Mouse (Mus musculus) adrenal gland, postnatal 4 days (tissue): ENCODE results near the gene Mbnl3. TPM values are rescaled to one million over a fixed set of nuclear protein-coding genes. Genes with fewer than 3 reads are reported as not detected.

Experiments used
- DNase-seq, 2 experiments: peaks; one replicate each; pipeline ENCODE4 v3.0.0; 2021 to 2022; ENCODE audit warnings: low spot score in 2 of 2, mixed read lengths in 2 of 2
- long read RNA-seq, 2 experiments: library from polyadenylated mRNA; stranded (forward); transcript quantifications; one replicate each; pipeline ENCODE4 v2.0.0; 2021
- total RNA-seq, 2 experiments: library from RNA; stranded (reverse); gene quantifications; 2 replicates each; pipeline ENCODE4 v1.2.3; 2021

Mbnl3 gene
- total RNA-seq, result 10 to 100 TPM; 12.5 to 14.2 TPM
- long read RNA-seq, experiment 1, partial matches to known transcripts, result 0 of 1 reads
- long read RNA-seq, experiment 1, other reads (novel, unspliced or antisense), result 1 of 1 reads
- long read RNA-seq, experiment 2, full-length matches to known transcripts, result 1 of 1 reads
- long read RNA-seq, experiment 2, partial matches to known transcripts, result 0 of 1 reads
- long read RNA-seq, experiment 2, other reads (novel, unspliced or antisense), result 0 of 1 reads

DNA sequence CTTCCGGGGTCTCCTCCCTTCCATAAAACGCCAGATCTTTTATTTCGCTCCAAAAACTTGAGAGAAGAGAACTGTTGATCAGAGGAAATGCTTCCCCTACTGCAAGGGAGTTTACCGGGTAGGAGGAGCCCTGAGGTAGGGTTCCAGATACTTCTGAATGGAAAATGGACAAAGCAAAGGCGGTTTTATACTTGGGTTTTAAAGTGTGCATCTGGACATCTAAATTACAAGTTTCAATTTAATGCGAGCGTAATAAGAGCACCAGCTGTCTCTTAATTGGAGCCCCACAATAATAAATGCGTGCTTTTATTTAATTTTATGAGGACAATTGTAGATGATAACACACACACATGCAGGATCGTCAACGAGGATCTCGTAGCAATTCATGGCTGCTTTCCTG is at the start of gene Mbnl3:
Mbnl3 (minus strand) TSS at position 101 of the 400 bp plus-strand sequence.
- no peak for DNase-seq

DNA sequence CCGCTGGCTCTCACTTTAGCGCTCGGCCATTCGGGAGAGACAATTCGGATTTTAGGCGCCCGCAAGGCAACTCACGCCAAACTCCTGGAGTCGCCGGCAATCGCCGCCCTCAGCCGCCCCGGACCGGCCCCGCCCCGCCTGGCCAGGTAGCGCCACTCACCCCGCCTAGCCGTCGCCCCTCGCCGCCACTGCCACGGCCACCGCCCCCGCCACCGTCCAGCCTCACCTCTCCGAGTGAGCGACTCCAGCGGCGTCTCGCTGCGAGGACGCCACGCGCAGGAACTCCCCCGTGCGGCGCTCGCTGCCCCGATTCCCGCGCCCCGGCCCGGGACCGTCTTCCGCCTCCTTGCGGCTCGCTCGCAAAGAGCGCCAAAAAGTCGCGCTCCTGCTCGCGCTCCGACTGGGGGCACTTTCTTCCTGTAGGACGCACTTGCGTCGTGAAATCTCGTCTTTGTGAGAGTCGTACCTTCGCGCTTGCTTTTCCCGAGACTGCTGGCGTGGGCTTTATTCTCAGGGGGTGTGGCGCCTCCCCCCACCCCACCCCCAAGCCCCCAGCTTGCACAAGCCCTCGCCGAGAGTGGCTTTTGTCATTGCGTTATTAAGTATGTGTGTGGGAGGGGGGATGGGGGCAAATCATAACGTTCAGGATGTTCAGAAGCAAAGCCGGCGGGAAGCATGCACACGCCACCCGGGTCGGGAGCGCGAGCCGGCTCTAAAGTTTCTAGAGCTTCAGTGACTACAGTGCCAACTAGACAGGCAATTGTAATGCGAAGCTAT is 596 bp downstream of the Mbnl3 start:
- DNase-seq, result peak; percentile 5 to 10

DNA sequence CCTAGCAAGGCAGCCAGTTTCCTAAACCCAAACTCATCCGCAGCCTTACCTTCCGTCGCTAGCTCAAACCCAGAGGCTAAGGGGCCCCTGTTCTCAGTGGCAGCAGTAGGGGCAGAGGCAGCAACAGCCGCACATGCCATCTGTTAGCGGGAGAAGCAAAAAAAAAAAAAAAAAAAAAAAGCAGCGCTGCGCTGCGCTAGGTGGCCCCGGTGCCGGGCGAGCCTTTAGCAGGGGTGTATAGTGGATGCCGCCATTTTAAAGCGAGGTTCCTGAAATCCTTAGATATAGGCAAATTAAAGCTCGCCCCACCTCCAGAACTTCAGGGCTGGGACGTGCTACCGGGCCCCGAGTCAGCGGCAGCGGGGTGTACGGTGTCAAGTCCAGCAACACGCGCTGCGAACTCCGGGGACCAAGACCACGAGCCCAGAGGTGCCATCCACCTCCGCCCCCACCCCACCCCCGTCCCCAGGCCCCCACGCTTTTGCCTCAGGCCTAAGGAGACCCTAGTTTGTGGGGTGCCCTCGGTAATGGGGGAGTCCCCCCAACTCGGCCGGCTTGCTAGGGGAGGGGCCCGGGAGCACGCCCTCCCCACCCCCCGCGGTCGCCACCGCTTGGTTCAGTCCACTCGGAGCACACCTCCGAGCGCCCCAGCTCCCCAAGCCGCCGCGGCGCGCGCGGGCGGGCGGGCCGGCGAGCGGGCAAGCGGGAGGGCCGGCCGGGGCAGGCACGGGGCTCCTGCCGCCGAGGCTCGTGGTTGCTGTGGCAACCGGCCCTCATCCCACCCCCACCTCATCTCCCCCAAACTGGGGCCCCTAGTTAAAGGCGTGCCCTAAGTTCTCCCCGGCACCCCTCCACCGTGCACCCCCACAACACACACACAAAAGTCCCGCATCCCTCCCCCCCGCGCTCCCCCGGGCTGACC is 1.4 kb downstream of the Mbnl3 start:
- peak; percentile 10 to 21 for DNase-seq

DNA sequence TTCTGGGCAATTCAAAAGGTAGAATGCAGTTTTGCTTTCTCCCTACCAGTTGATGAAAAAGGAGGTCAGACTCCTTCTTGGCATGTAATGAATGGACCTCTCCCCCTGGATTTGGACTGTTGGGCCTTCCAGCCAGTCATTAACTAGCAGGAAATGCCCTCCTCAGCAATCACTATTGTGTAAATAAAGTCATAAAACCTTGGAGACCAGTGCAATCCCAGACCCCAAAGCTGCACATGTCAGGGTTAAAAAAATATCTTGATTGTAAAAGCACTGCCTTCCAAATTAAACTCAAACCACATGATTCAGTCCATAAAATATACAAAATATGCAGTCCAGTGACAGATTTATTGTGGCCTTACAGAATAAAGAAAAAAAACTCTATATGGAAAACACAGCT is 9.3 kb downstream of the Mbnl3 start:
- DNase-seq, result no peak

DNA sequence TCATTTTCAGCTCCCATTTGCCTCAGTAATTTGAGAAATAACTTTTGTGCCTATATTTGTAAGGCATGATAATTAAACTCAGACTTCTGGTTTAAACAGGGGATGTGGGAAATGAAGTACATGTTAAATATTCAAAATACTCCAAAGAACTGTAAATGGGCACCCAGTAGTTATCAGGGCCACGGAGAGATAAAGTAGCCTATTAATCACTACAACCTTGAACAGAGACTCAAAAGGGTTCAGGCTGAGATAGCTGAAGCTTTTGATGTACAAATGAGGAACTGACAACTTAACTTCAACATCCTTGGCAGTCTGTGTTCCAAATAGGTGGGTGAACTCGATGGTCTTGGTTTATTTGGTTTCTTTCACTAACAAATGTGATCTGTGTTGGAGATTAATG is 34.4 kb downstream of the Mbnl3 start:
- no peak for DNase-seq

DNA sequence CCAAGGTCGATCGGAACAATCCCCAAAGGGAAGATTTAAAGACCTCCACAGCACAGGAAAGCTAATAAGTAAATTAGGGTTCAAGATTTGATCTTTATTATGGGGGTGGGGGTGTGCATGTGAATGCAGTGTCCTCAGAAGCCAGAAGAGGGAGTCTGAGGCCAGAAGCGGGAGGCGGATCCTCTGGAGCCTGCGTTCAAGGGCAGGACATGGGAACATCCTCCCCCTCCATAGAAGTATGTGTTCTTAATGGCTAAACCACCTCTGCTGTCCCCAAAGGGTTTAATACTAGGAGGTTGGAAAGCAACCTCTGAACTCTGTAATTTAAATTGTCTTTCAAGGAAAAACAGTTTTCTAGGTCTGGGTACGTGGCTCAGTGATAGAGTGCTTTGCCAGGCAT is 34.9 kb downstream of the Mbnl3 start:
- DNase-seq, result peak in 1 of 2 experiments; percentile 4

DNA sequence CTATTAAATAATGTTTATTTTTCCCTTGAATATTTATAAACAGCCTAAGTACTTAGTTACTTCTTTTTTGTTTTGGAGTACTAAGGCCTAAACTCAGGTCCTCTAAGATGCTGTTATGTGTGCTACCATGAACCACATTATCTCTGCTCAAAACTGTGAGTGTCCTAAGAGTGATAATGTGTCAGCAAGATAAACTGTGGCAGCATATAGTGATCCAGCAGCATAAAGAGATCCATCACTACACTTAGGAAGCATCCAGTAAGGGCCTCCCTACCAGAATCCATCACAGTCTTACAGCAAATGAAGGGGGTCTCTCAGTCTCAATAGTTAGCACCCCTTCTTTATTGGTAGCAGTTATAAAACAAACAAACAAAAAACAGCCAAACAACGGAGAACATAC is 35.9 kb downstream of the Mbnl3 start:
- DNase-seq, result no peak

DNA sequence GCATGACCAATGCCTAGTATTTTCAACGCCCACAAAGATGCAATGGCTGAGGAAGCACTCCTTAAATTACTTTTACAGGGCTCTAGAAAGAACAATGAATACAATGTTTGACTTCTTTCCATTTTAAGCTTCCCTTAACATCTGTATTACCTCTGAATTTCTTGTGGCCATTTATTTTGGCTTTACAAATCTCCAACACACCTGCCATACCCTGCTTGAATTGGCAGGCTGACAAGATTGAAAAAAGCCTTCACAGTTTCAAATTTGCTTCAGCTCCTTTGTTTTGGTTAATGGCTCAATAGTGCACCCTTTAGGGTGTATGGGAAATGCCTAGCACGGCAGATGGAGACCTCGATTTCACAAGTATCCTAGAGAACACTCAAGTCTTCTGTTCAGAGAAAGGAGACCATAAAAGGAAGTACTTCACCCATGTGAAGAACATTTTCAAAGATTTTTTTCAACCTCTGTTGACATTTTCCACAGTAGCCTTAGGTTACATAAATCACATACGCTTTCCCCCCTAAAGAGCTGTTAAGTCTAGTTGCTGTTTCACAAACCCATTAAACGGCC is 36.8 kb downstream of the Mbnl3 start:
- no peak for DNase-seq

DNA sequence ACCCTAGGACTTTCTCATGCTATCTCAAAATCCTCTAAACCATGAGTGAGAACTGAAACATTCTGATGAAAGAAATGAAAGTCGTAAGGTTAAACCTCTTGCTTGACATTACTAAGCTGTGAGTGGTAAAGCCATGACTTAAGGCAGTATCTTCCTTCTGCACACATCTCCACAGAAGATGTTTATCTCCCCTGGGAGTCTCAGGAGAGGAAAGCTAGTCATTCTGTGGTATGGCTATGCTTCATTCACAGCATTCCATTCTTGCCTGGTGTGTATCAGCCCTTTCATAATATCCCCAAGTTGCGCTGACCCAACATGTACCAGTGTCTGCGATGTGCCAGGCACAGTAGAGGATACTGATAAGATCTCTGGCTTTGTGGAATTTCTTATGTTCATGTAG is 38.4 kb downstream of the Mbnl3 start:
- no peak for DNase-seq

DNA sequence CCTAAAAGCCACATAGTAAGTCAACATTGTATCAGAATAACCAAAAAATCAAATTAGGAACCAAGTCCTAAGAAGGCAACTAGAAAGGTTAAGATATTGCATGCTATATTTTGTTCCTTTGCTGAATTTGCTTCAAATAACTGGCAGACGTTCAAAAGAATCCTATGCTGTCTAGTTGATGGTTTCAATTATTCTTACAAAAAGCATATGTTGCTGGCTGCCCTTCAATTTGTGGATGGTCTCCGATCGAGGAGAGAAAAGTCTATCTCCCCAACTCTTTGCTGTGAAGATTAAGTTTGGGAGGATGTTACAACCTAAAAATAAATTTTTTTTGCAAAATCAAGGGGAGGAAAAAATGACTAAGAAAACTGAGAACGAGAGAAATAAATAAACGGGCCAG is 41.6 kb downstream of the Mbnl3 start:
- DNase-seq, result no peak

DNA sequence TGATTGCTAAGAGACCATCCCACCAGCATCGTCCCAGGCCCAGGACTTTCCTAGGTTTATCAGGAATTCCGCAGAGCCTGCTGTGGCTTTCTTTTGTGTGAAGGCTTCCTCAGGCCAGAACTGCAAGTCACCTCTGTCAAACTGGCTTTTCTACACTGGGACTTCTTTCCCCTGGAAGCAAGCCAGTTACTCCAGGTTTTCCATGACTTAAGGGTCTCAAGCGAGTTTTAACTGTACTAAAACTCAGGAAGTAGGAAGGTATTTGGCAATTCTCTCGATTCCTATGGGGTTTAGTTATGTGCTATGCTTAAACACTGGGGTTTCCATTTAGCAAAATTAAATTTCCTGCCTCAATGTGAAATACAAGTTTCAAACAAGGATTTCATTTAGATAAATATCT is 57.9 kb downstream of the Mbnl3 start:
- DNase-seq, result no peak

DNA sequence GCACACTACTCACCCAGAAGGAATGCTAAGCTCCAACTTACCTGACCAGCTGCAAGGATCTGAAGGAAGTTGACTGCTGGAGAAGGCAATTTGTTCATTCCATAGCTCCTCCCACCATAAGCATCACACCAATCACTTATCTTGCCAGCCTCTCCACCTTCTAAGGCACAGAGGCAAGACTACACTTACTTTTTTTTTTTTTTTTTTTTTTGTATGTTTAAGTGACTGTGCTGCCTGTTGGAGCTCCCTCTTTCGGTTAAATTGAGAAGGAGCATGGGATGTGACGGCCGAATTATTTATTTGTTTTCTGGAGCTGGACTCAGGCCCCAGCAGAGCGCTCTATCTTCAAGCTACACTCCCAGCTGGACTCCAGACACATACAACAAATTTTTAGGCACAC is 60.0 kb downstream of the Mbnl3 start:
- no peak for DNase-seq

DNA sequence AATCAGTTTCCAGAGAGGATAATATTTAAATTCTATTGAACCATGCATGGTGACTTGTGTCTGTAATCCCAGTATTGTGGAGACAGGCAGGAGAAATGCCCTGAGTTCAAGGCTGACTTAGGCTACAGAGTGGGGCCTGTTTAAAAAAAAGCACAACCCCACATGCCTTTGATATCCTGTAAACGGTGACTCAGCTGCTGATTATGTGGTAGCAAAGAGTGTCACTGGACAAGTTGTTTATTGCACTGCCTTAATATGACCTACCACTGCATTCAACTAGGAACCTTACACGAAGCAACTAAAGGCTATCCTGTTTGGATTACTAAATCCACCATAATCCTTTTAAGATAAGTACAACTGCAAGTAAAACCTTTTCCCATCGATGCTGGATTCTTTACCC is 66.3 kb downstream of the Mbnl3 start:
- DNase-seq, result no peak

DNA sequence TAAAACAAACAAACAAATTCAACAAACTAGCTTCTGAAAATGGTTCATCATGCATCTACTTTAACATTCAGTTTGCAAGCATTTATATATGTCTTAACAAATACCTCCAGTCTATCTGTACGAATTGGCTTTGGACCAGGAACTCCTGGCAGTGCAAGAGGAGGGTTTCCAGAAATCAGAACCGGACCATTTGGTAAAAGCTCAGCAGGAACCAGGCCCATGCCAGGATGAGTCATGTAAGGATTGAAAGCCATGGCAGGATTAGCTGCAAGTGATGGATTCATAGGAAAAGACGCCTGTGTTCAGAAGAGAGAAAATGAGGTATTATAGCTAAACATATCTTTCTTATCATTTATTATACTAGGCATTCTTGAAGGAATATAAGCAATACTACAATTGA is 75.0 kb downstream of the Mbnl3 start:
- no peak for DNase-seq

DNA sequence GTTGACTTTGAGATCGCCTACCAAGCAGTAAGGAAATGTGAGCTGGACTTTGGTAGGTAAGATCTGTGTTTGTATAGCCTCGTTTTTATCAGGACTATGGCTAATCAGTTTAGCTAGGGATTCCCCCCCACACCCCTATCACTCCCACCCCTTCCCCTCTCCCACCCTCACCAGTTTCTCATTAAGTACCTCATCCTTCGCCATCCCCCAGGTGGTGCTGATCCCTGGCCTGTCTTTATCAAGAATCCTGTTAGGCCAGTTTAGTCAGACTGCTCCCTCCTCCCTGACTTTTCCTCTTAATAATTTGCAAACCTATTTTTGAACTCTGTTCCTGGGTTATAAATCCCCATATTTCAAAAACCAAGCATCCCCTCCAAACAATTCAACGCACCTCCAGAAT is 103.6 kb downstream of the Mbnl3 start:
- DNase-seq, result no peak

DNA sequence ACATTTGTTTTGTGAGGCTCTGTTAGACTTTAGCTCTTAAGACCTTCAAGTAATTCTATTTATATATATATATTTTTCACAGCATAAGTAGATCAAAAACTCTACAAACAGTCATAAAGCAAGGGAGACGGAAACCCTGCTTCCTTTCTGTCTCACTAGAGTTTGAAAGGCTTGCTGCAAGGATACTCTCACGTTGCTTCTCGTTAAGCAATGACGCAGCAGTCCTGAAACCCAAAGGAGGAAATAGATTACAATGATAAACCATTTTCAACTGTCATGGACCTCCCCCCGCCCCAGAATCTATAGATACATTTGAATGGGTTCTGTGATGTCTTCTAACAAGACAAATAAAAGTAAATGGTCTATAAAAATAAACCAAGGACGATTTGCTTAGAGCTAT is 121.4 kb downstream of the Mbnl3 start:
- no peak for DNase-seq

DNA sequence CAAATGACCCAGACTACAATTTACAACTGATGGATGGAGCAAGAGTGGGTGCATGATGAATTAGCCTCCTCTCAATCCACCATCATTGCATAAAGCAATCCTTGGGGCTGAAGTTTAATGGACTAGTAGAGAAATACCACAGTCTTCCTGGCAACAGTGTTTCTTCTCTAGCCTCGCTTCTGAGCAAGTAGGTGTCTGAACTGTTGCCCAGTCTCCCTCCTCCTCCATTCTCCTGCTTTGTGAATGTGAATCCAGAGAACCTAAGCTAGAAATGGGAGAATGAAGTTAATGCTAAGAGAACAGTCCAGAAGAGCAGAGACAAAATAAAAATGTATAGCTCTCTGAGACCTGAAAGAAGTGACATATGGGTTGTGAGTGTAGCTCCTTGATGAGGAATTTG is 122.1 kb downstream of the Mbnl3 start:
- DNase-seq, result no peak

DNA sequence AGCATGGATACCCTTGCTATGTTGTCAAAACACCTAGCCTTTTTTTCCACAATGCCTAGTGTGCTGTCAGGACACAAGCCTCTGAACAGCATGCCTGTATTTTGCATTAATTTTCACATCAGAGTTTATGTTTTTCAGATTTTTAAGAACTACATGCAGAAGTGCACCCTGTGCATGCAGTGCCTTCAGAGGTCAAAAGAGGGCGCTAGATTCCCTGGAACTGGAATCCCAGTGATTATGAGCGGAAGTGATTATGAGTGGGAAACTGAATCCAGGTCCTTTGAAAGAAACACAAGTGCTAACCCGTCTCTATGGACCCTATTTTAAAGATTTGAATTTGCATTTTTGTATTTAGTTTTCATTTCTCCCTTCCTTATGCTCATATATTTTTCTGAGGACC is 129.6 kb downstream of the Mbnl3 start:
- DNase-seq, result no peak
